Mouse (Mus musculus) spleen, adult 2 months (tissue): ENCODE data around the gene Rpusd1.

ENCODE experiments used
- CTCF ChIP-seq: fragments of 200-500 bp; IDR thresholded peaks from 2 replicates; pipeline ENCODE4 v1.5.1; 2011; ENCODE audit warnings: mild to moderate bottlenecking, inconsistent platforms; ENCODE audit not compliant: insufficient read depth, insufficient read length, insufficient replicate concordance; ENCODE audit errors: extremely low read depth
- POLR2A ChIP-seq: fragments of 200-500 bp; IDR thresholded peaks from 2 replicates; pipeline ENCODE4 v1.6.1; 2011; ENCODE audit warnings: low read depth, low read length, inconsistent platforms

GRCm38 (mm10) chr17:25686323-25686722 is 41.1 kb upstream of the Rpusd1 start:
- TF ChIP-seq CTCF = 0 out of 2 replicates have a peak, but pooled peaks have one; percentile 15
- TF ChIP-seq POLR2A = no peak
